Comparison of ENCODE assay signal across 31 mouse cellular contexts in the genomic region with DNA sequence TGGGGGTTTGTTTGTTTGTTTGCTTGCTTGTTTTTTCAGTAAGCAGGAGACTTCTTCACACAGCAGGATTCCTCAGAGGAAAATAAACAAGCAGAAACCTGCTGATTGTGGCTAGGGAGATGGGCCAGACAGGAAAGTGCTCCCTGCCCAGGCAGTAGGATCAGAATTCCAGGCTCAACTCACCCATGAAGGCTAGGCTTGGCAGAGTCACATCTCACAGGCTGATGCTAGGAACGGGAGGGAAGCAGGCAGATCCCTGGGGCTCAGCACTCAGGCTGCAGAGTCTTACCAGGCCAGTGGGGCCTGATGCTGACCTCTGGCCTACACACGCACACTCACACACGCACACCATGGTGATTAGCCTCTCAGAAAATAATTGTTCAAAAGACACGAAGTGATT.
DNase-seq lines count a peak whose midpoint lies in the region; ATAC-seq and TF ChIP-seq lines count a peak whose summit lies in the region.
"Had no signal": no experiment of that assay in that cellular context is flagged by ENCODE, and none has a peak within 500 bp of the region (broad histone marks: within the 10 kb centered on the region; RNA-seq: fewer than 3 reads in every experiment).

No protein-coding gene starts in this region.

- no peaks in the 10 kb centered on the region for H3K4me1 ChIP-seq in kidney, embryonic 14.5 days (ENCODE audit: control insufficient read depth, insufficient read depth, low read length)
- no peaks in the 10 kb centered on the region for H3K4me1 ChIP-seq in midbrain, postnatal 0 days (ENCODE audit: insufficient read depth, low read length)
- H3K4me1 ChIP-seq in forebrain, embryonic 13.5 days = no peaks in the 10 kb centered on the region
- H3K4me1 ChIP-seq: embryonic facial prominence, embryonic 13.5 days; forebrain, embryonic 10.5 days; heart, embryonic 15.5 days; hindbrain, embryonic 13.5 days; liver, embryonic 13.5 days; megakaryocyte, embryonic 14.5 days; midbrain, embryonic 13.5 days had no signal

- POLR2A ChIA-PET in Patski (lab: Charles Lee) = no interaction called here

- 64% methylated on average over 4 of the region's 4 CpGs for WGBS in kidney, embryonic 14.5 days
- WGBS in midbrain, postnatal 0 days = 60% methylated on average over 4 of the region's 4 CpGs
- 70% methylated on average over 4 of the region's 4 CpGs for WGBS in forebrain, embryonic 13.5 days

- no peak overlapping the region for H3K9ac ChIP-seq in kidney, embryonic 14.5 days (ENCODE audit: low read depth, low read length)
- no peak overlapping the region for H3K9ac ChIP-seq in midbrain, postnatal 0 days (replicated peaks; ENCODE audit: low read length, poor library complexity, severe bottlenecking)
- H3K9ac ChIP-seq in forebrain, embryonic 13.5 days = no peak overlapping the region
- H3K9ac ChIP-seq: embryonic facial prominence, embryonic 13.5 days; forebrain, postnatal 0 days; heart, embryonic 15.5 days; hindbrain, embryonic 13.5 days; liver, embryonic 13.5 days; midbrain, embryonic 13.5 days had no signal

- no peak for TF ChIP-seq CTCF in Patski (IDR thresholded peaks at IDR 0.05)
- no peak for TF ChIP-seq CTCF in midbrain, postnatal 0 days (IDR thresholded peaks at IDR 0.05)

- DNase-seq in cerebellum, postnatal 14 days = peak; percentile 9 to 52
- no peak for DNase-seq in Patski (ENCODE audit: low read depth, low spot score)
- DNase-seq in kidney, postnatal 25 days = peak; percentile 37 to 63
- no peak for DNase-seq in urinary bladder, postnatal 14 days (ENCODE audit: low spot score)
- DNase-seq in midbrain, postnatal 0 days (ENCODE audit: low spot score) = no peak
- DNase-seq: adrenal gland, postnatal 25 days; forebrain, postnatal 0 days; gastrocnemius, postnatal 10 days; heart, postnatal 36 days; left cerebral cortex, postnatal 4 days; liver, embryonic 13.5 days; lung, adult 18-20 months; lung, postnatal 4 days; right cerebral cortex, adult 18-20 months; spleen, adult 18-20 months; thymus, adult 18-20 months; thymus, postnatal 25 days had no signal

- H3K4me2 ChIP-seq in kidney, embryonic 14.5 days (replicated peaks; ENCODE audit: low read depth, low read length) = no peak overlapping the region
- no peak overlapping the region for H3K4me2 ChIP-seq in midbrain, postnatal 0 days (ENCODE audit: low read depth, low read length, poor library complexity, severe bottlenecking)
- H3K4me2 ChIP-seq in forebrain, embryonic 13.5 days = no peak overlapping the region
- H3K4me2 ChIP-seq: embryonic facial prominence, embryonic 13.5 days; heart, embryonic 15.5 days; hindbrain, embryonic 13.5 days; liver, embryonic 13.5 days; midbrain, embryonic 13.5 days had no signal

- H3K36me3 ChIP-seq in kidney, embryonic 14.5 days (ENCODE audit: control insufficient read depth, insufficient read depth, low read length) = no peaks in the 10 kb centered on the region
- no peaks in the 10 kb centered on the region for H3K36me3 ChIP-seq in midbrain, postnatal 0 days (ENCODE audit: insufficient read depth, low read length)
- H3K36me3 ChIP-seq in forebrain, embryonic 13.5 days (ENCODE audit: poor library complexity, severe bottlenecking) = no peaks in the 10 kb centered on the region
- H3K36me3 ChIP-seq: embryonic facial prominence, embryonic 13.5 days; forebrain, embryonic 10.5 days; G1E; heart, embryonic 10.5 days; heart, embryonic 15.5 days; hindbrain, embryonic 13.5 days; liver, embryonic 13.5 days; midbrain, embryonic 13.5 days had no signal

- H3K27ac ChIP-seq in kidney, embryonic 14.5 days (ENCODE audit: low read depth, low read length) = no peak overlapping the region
- no peak overlapping the region for H3K27ac ChIP-seq in midbrain, postnatal 0 days (ENCODE audit: low read depth, low read length)
- no peak overlapping the region for H3K27ac ChIP-seq in forebrain, embryonic 13.5 days
- H3K27ac ChIP-seq: embryonic facial prominence, embryonic 13.5 days; forebrain, embryonic 10.5 days; heart, embryonic 10.5 days; heart, embryonic 15.5 days; hindbrain, embryonic 13.5 days; liver, embryonic 13.5 days; midbrain, embryonic 13.5 days; stomach, postnatal 0 days had no signal

- H3K27me3 ChIP-seq in Patski = no peaks in the 10 kb centered on the region
- H3K27me3 ChIP-seq in kidney, embryonic 14.5 days (ENCODE audit: control insufficient read depth, insufficient read depth, low read length) = no peaks in the 10 kb centered on the region
- no peaks in the 10 kb centered on the region for H3K27me3 ChIP-seq in midbrain, postnatal 0 days (ENCODE audit: insufficient read depth, low read length)
- no peaks in the 10 kb centered on the region for H3K27me3 ChIP-seq in forebrain, embryonic 13.5 days
- H3K27me3 ChIP-seq: embryonic facial prominence, embryonic 13.5 days; heart, embryonic 15.5 days; hindbrain, embryonic 13.5 days; liver, embryonic 13.5 days; megakaryocyte, embryonic 14.5 days; midbrain, embryonic 13.5 days had no signal

- in situ Hi-C loops in Patski (cut with MboI; ENCODE audit: low pct_unique_long_range_greater_than_20kb) = no loop called here

- CTCF ChIA-PET in Patski (lab: Charles Lee) = no interaction called here

- H3K9me3 ChIP-seq in kidney, embryonic 14.5 days (ENCODE audit: control insufficient read depth, low read length) = no peaks in the 10 kb centered on the region
- H3K9me3 ChIP-seq in midbrain, postnatal 0 days (ENCODE audit: low read length) = no peaks in the 10 kb centered on the region
- no peaks in the 10 kb centered on the region for H3K9me3 ChIP-seq in forebrain, embryonic 13.5 days (replicated peaks)
- H3K9me3 ChIP-seq: embryonic facial prominence, embryonic 13.5 days; forebrain, embryonic 10.5 days; G1E; heart, embryonic 10.5 days; heart, embryonic 15.5 days; hindbrain, embryonic 13.5 days; midbrain, embryonic 13.5 days had no signal

- H3K4me3 ChIP-seq in kidney, embryonic 14.5 days (ENCODE audit: low read length) = no peak overlapping the region
- H3K4me3 ChIP-seq in midbrain, postnatal 0 days (ENCODE audit: low read depth, low read length) = no peak overlapping the region
- H3K4me3 ChIP-seq in forebrain, embryonic 13.5 days = no peak overlapping the region
- H3K4me3 ChIP-seq: embryonic facial prominence, embryonic 13.5 days; forebrain, embryonic 10.5 days; heart, embryonic 10.5 days; heart, embryonic 15.5 days; hindbrain, embryonic 13.5 days; liver, embryonic 13.5 days; megakaryocyte, embryonic 14.5 days; midbrain, embryonic 13.5 days had no signal

- ATAC-seq in cerebellum, adult (ENCODE audit: insufficient number of reproducible peaks, low FRiP score, low TSS enrichment) = no peak
- peak; percentile 78 for ATAC-seq in Patski
- ATAC-seq in kidney, embryonic 14.5 days (ENCODE audit: low FRiP score, low TSS enrichment) = 0 out of 2 replicates have a peak, but pooled peaks have one; percentile 28
- no peak for ATAC-seq in midbrain, postnatal 0 days (ENCODE audit: low FRiP score)
- ATAC-seq in forebrain, embryonic 13.5 days = no peak
- ATAC-seq: forebrain, postnatal 0 days; intestine, postnatal 0 days; lung, postnatal 0 days; midbrain, embryonic 13.5 days had no signal

Comparison
In these comparisons a context has a peak if more than half of its experiments do, and no peak if none do; other contexts are left out.
1. DNase-seq: peak in cerebellum, postnatal 14 days (2 of 2) and kidney, postnatal 25 days (2 of 2); none in Patski (single experiment), urinary bladder, postnatal 14 days (single experiment) and midbrain, postnatal 0 days (single experiment).
2. ATAC-seq: peak in Patski (single experiment) and kidney, embryonic 14.5 days (single experiment); none in cerebellum, adult (single experiment), midbrain, postnatal 0 days (single experiment) and forebrain, embryonic 13.5 days (single experiment).